Mouse (Mus musculus) hindbrain, postnatal 0 days (tissue): ENCODE results near the gene Hist1h2bk. TPM values are rescaled to one million over a fixed set of nuclear protein-coding genes. Genes with fewer than 3 reads are reported as not detected.
A peak's percentile ranks its signal among the peaks of the same experiment; 100 is the strongest.

Experiments used
- ATAC-seq: fragments of 200-750 bp; cut with Nextera tagmentation; 2 replicates; pipeline ENCODE4 v1.8.0; 2017; ENCODE audit warnings: mild to moderate bottlenecking, moderate TSS enrichment, moderate library complexity
- DNase-seq: peaks from one replicate; pipeline ENCODE4 v3.0.0-alpha.2; 2015; ENCODE audit warnings: low spot score
- H3K27ac ChIP-seq: fragments of 300-500 bp; sonication (generic); 2 replicates; pipeline ENCODE4 v1.5.1; 2014; ENCODE audit warnings: mild to moderate bottlenecking
- H3K27me3 ChIP-seq: fragments of 300-500 bp; sonication (generic); 2 replicates; pipeline ENCODE4 v1.6.1; 2014; ENCODE audit warnings: low read length, mixed read lengths; ENCODE audit not compliant: insufficient read depth
- H3K36me3 ChIP-seq: fragments of 300-500 bp; sonication (generic); 2 replicates; pipeline ENCODE4 v1.6.1; 2014; ENCODE audit warnings: low read length, mixed read lengths; ENCODE audit not compliant: insufficient read depth
- H3K4me1 ChIP-seq: fragments of 300-500 bp; sonication (generic); 2 replicates; pipeline ENCODE4 v1.6.1; 2014; ENCODE audit warnings: antibody characterized with exemption, low read length, mixed read lengths; ENCODE audit not compliant: insufficient read depth
- H3K4me2 ChIP-seq: fragments of 300-500 bp; sonication (generic); 2 replicates; pipeline ENCODE4 v1.6.1; 2014; ENCODE audit warnings: low read depth, mild to moderate bottlenecking, low read length, moderate library complexity, mixed read lengths
- H3K4me3 ChIP-seq: fragments of 300-500 bp; sonication (generic); 2 replicates; pipeline ENCODE4 v1.5.1; 2014; ENCODE audit warnings: low read length
- H3K9ac ChIP-seq: fragments of 300-500 bp; sonication (generic); replicated peaks from 2 replicates; pipeline ENCODE4 v1.6.1; 2014; ENCODE audit warnings: mild to moderate bottlenecking, low read length, moderate library complexity, mixed read lengths
- H3K9me3 ChIP-seq: fragments of 300-500 bp; sonication (generic); 2 replicates; pipeline ENCODE4 v1.6.1; 2016; ENCODE audit warnings: low read length, mixed read lengths
- CTCF ChIP-seq: IDR thresholded peaks from 2 replicates; pipeline ENCODE4 v1.5.1; 2016; ENCODE audit warnings: antibody characterized with exemption, control low read depth, low read depth
- WGBS: fragments of 180-500 bp; shearing (Covaris S2); extraction: QIAGEN DNeasy Blood & Tissue Kit; methylation state at CpG from one replicate; pipeline ENCODE4 v1.1.7; 2014; 5-methylcytosine and 5-hydroxymethylcytosine counted together
- polyA plus RNA-seq: library from polyadenylated mRNA; unstranded; fragments of >200 nt; fragmentation: Nextera tagmentation; extraction: Ambion mirVana; gene quantifications from 2 replicates; pipeline ENCODE4 v1.2.1, GENCODE M21; 2015
- total RNA-seq: library from RNA; depleted of rRNA; stranded (reverse); fragments of >200 nt; gene quantifications from 2 replicates; pipeline ENCODE4 v1.2.3, GENCODE M21; 2014

The Hist1h2bk gene
- total and polyA plus RNA-seq, 2 experiments from 2014 or later: 1.2 to 468 TPM

DNA sequence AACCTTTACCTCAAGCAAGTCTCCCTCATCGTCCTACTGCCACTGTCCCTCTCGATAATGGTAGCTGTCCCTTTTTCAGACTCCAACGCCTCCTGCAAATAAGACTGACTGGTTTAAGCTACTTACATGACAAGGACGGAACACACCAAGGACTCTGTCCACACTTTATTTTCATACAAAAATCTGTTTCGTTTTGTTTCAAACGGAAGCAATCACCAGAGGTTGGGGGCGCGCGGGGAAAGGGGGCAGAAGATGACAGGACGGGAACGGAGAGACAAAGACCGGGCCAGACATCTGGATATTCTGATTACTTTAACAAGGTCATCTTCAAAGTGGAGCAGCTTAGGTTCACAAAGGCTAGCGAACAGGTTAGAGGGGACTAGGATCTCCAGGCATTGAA lies 22.0 kb upstream of the Hist1h2bk start:
- no peak for TF ChIP-seq CTCF
- Histone ChIP-seq H3K27me3 (peaks cover 86% of the 10 kb centered on the region), H3K36me3 (no peaks in the 10 kb centered on the region), H3K9me3 (peaks cover 2% of the 10 kb centered on the region; the same call in 1 of the 2 replicates), H3K4me2 (no peak overlapping the region), H3K4me1 (no peaks in the 10 kb centered on the region), H3K9ac (no peak overlapping the region), H3K4me3 (no peak overlapping the region), H3K27ac (no peak overlapping the region)
- no peak for ATAC-seq
- no peak for DNase-seq
- WGBS: 33% methylated on average over 13 of the region's 13 CpGs

DNA sequence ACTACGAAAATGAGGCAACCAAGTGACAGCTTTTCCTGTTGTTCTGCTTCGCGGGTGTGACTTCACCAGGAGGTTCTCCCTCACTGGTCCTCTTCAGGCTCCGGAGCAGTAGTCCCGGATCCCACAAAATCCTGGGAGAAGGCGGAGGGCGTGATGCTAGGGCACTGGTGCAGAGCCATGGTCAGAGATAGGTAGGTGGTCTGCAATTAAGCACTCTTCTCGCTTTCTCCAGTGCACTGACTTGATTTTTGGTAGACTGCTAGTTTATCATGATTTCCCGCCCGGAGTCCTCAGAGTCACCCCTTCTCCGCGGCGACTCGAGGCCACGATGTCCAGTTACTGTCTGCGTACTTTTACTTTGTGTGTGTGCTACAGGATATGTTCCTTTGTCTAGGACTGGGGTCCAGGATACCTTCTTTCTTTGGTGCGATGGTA lies 21.2 kb upstream of the Hist1h2bk start:
- Histone ChIP-seq H3K36me3 (no peaks in the 10 kb centered on the region), H3K4me3 (no peak overlapping the region), H3K4me2 (0 out of 2 replicates have a peak overlapping the region, but pooled peaks have one; percentile 13), H3K27me3 (peaks cover 84% of the 10 kb centered on the region), H3K9me3 (peaks cover 2% of the 10 kb centered on the region; the same call in 1 of the 2 replicates), H3K4me1 (no peaks in the 10 kb centered on the region), H3K27ac (no peak overlapping the region), H3K9ac (no peak overlapping the region)
- TF ChIP-seq CTCF: no peak
- 22% methylated on average over 17 of the region's 17 CpGs for WGBS
- ATAC-seq (no peak), DNase-seq (no peak)

DNA sequence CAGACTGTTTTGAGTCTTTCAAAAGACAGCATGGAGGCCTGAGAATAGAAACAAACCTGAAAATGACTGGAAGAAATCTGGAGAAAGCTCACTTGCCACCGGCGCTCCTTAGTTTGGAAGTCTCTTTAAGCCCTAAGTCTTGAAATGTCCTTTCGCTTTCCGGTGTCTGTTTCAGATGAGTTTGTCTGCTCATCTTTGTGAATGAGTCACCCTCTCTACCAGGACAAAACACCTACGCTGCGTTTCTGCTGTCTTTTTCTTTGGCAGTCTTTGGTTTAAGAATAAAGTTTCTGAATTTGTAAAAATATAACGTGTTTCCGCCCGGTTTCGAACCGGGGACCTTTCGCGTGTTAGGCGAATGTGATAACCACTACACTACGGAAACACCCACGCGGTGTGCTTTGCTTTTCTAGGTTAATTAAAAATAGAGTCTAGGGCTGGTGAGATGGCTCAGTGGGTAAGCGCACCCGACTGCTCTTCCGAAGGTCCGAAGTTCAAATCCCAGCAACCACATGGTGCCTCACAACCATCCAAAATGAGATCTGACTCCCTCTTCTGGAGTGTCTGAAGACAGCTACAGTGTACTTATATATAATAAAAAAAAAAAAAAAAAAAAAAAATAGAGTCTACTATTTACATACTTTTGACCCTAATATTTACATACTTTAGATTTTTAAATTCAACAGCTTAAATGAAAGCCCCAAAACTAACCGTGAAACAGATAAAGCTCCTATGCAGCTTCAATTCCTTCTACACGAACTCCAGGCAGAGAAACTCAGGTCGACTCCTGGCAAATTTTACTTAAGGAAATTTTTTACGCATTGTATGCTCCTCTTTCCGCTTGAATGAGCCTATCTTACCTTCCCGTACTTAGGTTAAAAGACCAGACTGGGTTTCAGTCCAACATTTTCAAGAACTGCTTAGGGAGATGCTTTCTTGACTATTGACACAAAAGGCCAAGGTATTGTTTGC lies 19.9 kb upstream of the Hist1h2bk start:
- Histone ChIP-seq H3K27ac (no peak overlapping the region), H3K4me1 (no peaks in the 10 kb centered on the region), H3K36me3 (no peaks in the 10 kb centered on the region), H3K4me2 (no peak overlapping the region), H3K9ac (no peak overlapping the region), H3K4me3 (no peak overlapping the region), H3K9me3 (peaks cover 2% of the 10 kb centered on the region; the same call in 1 of the 2 replicates), H3K27me3 (peaks cover 71% of the 10 kb centered on the region)
- peak; percentile 83 for DNase-seq
- ATAC-seq: peak; percentile 86
- WGBS: 18% methylated on average over 27 of the region's 27 CpGs
- no peak for TF ChIP-seq CTCF

DNA sequence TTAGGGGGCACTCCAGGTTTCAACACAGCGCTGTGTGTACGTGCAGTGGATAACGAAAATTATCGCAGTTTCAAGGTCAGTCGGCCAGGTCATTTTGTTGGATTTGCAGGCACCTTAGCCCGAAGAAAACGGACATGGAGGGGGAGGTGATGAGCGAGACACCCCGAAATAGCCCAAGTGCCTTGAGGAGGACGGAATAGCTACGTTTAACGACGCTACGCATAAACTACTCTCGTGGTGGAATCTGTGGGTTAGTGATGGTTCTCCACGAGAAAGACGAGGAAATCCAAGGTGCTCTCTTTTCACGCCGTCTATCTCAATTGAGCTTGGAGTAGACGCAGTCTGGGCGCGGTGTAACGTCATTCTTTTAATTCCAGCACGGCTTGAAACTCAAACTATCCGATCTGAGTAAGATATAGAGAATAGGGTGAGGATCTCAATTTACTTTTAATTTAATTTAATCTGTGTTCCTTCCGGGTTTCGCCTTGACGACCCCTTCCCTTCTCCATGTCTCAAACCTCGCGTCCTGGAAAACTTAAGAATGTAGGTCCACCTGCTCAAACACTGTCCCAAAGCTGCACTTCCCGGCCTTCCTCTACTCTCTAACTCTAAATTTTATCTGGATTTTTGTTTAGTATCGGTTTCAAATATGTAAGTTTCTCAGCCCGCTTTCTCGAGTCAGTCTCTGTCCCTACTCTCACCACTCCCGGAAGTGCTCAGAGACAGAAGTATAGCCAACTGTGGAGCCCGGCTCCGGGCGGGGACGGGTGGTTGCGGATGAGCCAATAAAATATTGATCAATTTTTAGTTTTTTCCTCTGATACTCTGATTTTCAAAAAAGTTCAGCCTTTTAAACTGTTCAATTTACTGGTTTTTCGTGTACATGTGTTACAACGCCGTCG lies 15.5 kb upstream of the Hist1h2bk start:
- no peak for TF ChIP-seq CTCF
- peaks cover 34% of the 10 kb centered on the region for H3K27me3 ChIP-seq
- no peak overlapping the region for H3K27ac ChIP-seq
- H3K4me3 ChIP-seq: peak overlapping the region; percentile 45
- no peaks in the 10 kb centered on the region for H3K36me3 ChIP-seq
- H3K9ac ChIP-seq: no peak overlapping the region
- H3K4me2 ChIP-seq: peak overlapping the region; percentile 59
- 0 out of 2 replicates have a peak, but pooled peaks cover 3% of the 10 kb centered on the region for H3K4me1 ChIP-seq
- under 1% methylated on average over 44 of the region's 44 CpGs for WGBS
- no peak for ATAC-seq
- DNase-seq: no peak
- H3K9me3 ChIP-seq: peaks cover 2% of the 10 kb centered on the region; the same call in 1 of the 2 replicates

DNA sequence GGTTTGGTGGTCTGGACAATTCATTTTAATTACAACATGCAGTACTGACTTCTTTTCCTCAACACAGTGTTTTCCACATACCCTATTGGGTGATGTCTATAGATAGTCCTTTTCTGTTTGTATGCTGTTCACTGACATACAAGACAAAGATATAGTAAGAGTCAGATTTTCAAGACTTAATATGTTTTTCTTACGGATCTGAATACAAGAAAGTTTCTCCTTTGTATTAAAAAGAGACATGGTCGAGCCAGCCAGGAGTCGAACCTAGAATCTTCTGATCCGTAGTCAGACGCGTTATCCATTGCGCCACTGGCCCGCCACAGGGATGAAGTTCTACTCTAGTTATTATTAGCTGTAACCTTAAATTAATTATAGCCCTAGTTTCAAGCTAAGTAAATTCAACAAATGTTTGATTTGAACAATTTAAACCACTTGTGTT lies 14.8 kb upstream of the Hist1h2bk start:
- H3K9me3 ChIP-seq: no peaks in the 10 kb centered on the region
- no peak overlapping the region for H3K9ac ChIP-seq
- WGBS: 0% methylated on average over 8 of the region's 8 CpGs
- no peak overlapping the region for H3K27ac ChIP-seq
- DNase-seq: peak; percentile 67
- H3K4me2 ChIP-seq: peak overlapping the region; percentile 59
- H3K27me3 ChIP-seq: peaks cover 28% of the 10 kb centered on the region
- no peaks in the 10 kb centered on the region for H3K36me3 ChIP-seq
- peak overlapping the region; percentile 45 for H3K4me3 ChIP-seq
- ATAC-seq: peak; percentile 63
- TF ChIP-seq CTCF: no peak
- H3K4me1 ChIP-seq: 0 out of 2 replicates have a peak, but pooled peaks cover 3% of the 10 kb centered on the region

DNA sequence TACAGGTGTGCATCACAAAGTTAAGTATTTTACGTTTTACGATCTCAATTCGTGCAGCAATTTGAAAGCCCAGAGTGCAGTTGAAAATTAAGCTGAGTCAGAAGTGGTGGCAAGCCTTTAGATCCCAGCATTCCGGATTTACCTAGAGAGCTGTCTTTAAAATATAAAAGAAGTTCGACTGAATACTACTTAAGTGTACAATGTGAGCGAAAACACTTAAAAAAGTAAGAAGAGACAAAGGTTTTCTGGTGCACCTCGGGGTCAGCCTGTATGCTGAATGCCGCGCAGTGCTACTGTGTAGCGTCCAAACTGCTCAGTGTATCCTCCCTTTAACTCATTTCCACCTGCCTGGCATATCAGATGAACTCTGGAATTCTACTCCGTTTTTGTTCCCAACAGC lies 14.1 kb upstream of the Hist1h2bk start:
- ATAC-seq: no peak
- TF ChIP-seq CTCF: no peak
- under 1% methylated on average over 11 of the region's 11 CpGs for WGBS
- peak overlapping the region; percentile 45 for H3K4me3 ChIP-seq
- no peak overlapping the region for H3K27ac ChIP-seq
- DNase-seq: no peak
- no peak overlapping the region; the same call in 1 of the 2 replicates for H3K9ac ChIP-seq
- H3K27me3 ChIP-seq: peaks cover 22% of the 10 kb centered on the region
- H3K4me2 ChIP-seq: peak overlapping the region; percentile 59
- H3K4me1 ChIP-seq: 0 out of 2 replicates have a peak, but pooled peaks cover 3% of the 10 kb centered on the region
- H3K9me3 ChIP-seq: no peaks in the 10 kb centered on the region
- no peaks in the 10 kb centered on the region for H3K36me3 ChIP-seq
